Mouse (Mus musculus) adrenal gland, postnatal 10 days (tissue): ENCODE measurements around the gene Cyp2a12. TPM values are rescaled to one million over a fixed set of nuclear protein-coding genes. Genes with fewer than 3 reads are reported as not detected.
A peak's percentile ranks its signal among the peaks of the same experiment; 100 is the strongest.
"Not testable (repeated sequence)": the region's sequence is repeated elsewhere in the genome, so short reads cannot be mapped to it uniquely, and the experiment has no call there.

ENCODE experiments used
- DNase-seq: peaks from one replicate; pipeline ENCODE4 v3.0.0; 2021; ENCODE audit warnings: mixed read lengths
- long read RNA-seq, 2 experiments: library from polyadenylated mRNA; stranded (forward); transcript quantifications; one replicate each; pipeline ENCODE4 v2.0.0; 2021
- total RNA-seq, 2 experiments: library from RNA; stranded (reverse); gene quantifications; 2 replicates each; pipeline ENCODE4 v1.2.3; 2021

Cyp2a12 gene
- 10 to 100 TPM; 22.2 to 44.2 TPM for total RNA-seq
- long read RNA-seq, experiment 1, transcript Cyp2a12-201 (9 exons, 1,681 nt): major isoform, 34 of 39 reads
- long read RNA-seq, experiment 1, partial matches to known transcripts: 2 of 39 reads
- long read RNA-seq, experiment 1, other reads (novel, unspliced or antisense): 3 of 39 reads
- long read RNA-seq, experiment 2, partial matches to known transcripts: 0 of 3 reads
- long read RNA-seq, experiment 2, other reads (novel, unspliced or antisense): 0 of 3 reads

GRCm38 (mm10) chr7:27028789-27029188, at the start of gene Cyp2a12:
Gene Cyp2a12, plus strand, starts transcription at chr7:27029081.
- no peak for DNase-seq

DNA sequence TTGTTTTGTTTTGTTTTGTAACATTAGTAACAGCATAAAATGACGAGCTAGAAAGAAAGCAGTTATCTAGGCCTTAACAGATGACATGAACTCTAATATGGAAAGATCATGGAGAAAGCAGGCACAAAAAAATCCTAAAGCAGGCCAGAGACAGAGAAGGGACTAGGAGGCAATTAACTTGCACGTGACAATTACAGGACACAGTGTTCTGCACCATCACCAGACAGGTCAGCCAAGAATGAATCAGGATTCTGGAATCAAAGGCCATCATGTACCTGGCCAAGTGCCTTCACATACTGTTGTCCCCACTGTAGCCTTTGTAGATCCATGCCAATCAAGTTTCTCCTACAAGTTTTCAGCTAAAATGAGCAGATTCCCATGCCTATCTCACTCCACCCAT, 47.4 kb upstream of the Cyp2a12 start:
- not testable (repeated sequence) for DNase-seq

GRCm38 (mm10) chr7:26981937-26982336, 46.9 kb upstream of the Cyp2a12 start:
- not testable (repeated sequence) for DNase-seq

DNA sequence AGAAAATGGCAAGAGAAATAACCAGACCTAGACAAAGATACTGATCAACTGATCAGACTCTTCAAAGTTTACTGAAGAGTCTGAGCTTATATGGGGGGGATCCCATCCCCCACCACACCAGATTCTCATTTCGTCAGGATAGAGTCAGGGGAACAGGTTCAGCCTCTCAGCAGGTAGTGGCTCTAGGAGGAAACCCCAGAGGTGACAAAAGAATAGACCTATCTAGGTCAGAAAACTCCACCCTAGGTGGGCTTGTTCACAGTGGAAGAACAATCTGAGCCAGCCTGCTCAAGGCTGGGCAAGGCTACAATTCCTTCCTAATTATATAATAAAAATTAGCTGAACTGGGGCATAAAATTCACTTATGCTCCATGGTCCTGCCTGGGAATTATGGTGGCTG, 46.3 kb upstream of the Cyp2a12 start:
- no peak for DNase-seq

DNA sequence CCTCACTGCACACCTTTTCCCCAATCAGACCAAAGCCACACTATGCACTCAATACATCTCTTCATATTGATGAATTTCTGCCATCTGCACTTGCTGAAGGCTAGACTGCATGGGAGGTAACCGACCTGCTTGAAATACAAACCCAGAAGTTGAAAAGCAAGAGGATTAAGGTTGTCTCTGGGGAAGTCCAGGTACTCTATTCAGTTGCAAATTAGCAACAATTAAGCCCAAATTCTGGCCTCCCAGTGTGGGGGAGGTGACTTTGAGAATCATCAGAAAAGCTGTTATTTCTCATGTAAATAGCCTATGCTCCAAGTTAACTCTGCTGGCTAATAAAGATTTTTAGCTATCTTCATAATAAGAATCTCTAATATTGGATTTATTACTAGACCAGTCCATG, 45.7 kb upstream of the Cyp2a12 start:
- DNase-seq: not testable (repeated sequence)

DNA sequence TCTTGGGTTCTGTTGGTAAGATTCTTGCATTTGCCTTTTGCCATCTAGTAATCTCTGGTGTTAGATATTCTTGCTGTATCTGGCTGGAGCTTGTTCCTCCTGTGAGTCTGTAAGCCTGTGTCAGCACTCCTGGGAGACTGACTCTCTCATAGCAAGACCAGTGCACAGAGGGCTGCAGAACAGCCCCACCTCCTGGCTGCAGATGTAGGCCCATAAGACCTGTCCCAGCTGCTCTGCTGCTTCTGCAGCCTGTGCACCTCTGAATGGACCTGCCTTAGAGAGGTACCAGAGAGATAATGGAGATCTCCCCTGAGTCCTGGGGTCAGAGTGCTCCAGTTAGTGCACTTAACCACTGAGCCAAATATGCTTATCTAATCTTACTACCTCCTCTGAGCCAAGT, 2.3 kb upstream of the Cyp2a12 start:
- DNase-seq: peak; percentile 2

- DNase-seq: not testable (repeated sequence)
Measured at GRCm38 (mm10) chr7:27048886-27049285, 20.0 kb downstream of the Cyp2a12 start.

DNA sequence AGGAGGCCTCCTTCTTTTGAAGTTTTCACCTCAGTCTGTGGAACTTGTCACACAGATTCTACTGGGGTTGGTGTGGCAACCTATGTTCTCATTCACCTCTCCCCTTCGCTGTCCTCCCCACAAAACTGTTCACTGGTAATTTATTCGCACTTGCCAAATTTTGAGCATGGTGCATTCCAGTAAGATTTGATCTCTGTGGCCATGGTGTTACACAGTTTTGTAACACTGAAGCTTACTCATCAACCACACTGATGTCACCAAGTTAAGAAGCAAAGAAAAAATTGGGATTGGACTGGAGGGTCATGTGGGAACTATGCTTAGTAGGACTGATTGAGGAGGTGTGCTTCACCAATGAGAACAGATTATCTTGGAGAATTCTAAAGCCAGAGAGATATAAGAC, 30.5 kb downstream of the Cyp2a12 start:
- DNase-seq: not testable (repeated sequence)

DNA sequence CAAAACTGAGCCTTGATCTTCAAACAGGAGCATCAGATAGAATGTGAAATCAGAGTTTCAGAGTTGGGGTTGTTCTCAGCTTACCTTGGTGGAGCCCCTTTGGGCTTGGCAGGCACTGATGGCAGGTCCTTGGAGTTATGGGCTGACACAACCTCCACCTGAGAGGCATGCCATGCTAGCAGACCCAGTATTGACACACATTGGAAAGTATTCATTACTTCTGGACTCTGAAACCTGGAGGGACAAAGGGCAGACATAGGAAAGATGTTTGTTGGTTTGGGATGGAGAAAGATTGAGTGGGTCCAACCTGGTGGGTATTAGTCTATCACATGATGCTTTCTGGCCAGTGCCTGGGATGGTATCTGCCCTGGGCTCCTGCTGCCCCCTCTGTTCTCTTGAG, 31.0 kb downstream of the Cyp2a12 start:
- not testable (repeated sequence) for DNase-seq

DNA sequence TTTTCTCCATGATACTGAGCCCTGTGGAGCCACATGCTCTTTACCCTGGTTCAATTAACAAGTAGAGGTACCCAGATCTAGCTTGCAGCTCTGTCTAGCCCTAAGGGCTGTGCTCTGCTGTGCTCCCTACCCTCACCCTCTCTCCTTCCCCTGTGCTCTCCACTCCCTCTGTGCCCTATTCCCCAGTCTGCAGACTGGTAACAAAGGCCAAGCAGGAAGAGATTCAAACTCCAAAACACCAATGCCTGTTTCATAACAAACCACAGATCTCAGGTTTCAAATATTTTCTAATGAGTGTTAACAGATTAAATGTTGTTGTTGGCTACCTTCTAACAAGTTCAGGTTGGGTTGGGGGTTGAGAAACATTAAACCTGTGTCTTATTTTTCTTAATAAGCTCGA, 49.8 kb downstream of the Cyp2a12 start:
- DNase-seq: no peak

- DNase-seq: no peak
Measured at GRCm38 (mm10) chr7:27081625-27082024, 52.7 kb downstream of the Cyp2a12 start.

Other genes with a start within 250 kb of the Cyp2a12 start
- 1 to 10 TPM; 1.8 to 2.9 TPM for gene Cyp2g1, start 220.2 kb upstream of the Cyp2a12 start, total RNA-seq
- 1 to 10 TPM; 2.0 to 6.2 TPM for gene Cyp2a5, start 193.8 kb upstream of the Cyp2a12 start, total RNA-seq
- 10 to 100 TPM in 1 of 2 experiments, 1 to 10 TPM in 1; 6.4 to 15.6 TPM for gene Cyp2a22, start 89.7 kb upstream of the Cyp2a12 start, total RNA-seq
- 100 to 1,000 TPM; 291 to 323 TPM for gene Cyp2f2, start 90.8 kb downstream of the Cyp2a12 start, total RNA-seq
- not detected for gene Cyp2t4, start 124.6 kb downstream of the Cyp2a12 start, total RNA-seq
- 10 to 100 TPM; 88.9 to 90.2 TPM for gene Egln2, start 137.7 kb downstream of the Cyp2a12 start, total RNA-seq
- 10 to 100 TPM; 36.1 to 42.0 TPM for gene Rab4b, start 149.8 kb downstream of the Cyp2a12 start, total RNA-seq
- gene Gm21983, start 152.0 kb downstream of the Cyp2a12 start, total RNA-seq: not detected
- gene Mia, start 152.1 kb downstream of the Cyp2a12 start, total RNA-seq: under 1 TPM in 1 of 2 experiments, not detected in 1; 0.69 TPM
- gene BC024978, start 166.7 kb downstream of the Cyp2a12 start, total RNA-seq: 10 to 100 TPM; 16.1 to 18.1 TPM
- gene Snrpa, start 167.2 kb downstream of the Cyp2a12 start, total RNA-seq: 10 to 100 TPM; 59.6 to 66.9 TPM
- 10 to 100 TPM in 1 of 2 experiments, 1 to 10 TPM in 1; 9.6 to 10.5 TPM for gene Itpkc, start 199.6 kb downstream of the Cyp2a12 start, total RNA-seq
- 10 to 100 TPM; 33.1 to 36.8 TPM for gene Coq8b, start 203.9 kb downstream of the Cyp2a12 start, total RNA-seq
- 10 to 100 TPM; 11.3 to 13.6 TPM for gene Numbl, start 229.4 kb downstream of the Cyp2a12 start, total RNA-seq